Mouse (Mus musculus) left cerebral cortex, postnatal 25 days (tissue): Measurements from ENCODE around the gene Notch1. TPM values are rescaled to one million over a fixed set of nuclear protein-coding genes. Genes with fewer than 3 reads are reported as not detected.

Experiments used
- DNase-seq, 2 experiments: peaks; one replicate each; pipeline ENCODE4 v3.0.0; 2022; ENCODE audit warnings: low spot score in 2 of 2, mixed read lengths in 1 of 2
- intact Hi-C: fragments of 180-260 bp; cut with DNase I; formaldehyde crosslinking; loops from one replicate; pipeline ENCODE4 v1.15.1; 2025
- total RNA-seq, 2 experiments: library from RNA; stranded (reverse); gene quantifications; 2 replicates each; pipeline ENCODE4 v1.2.3; 2021

Gene Notch1
- total RNA-seq = 10 to 100 TPM; 17.4 to 28.9 TPM

GRCm38 (mm10) chr2:26516275-26516674, at the start of gene Notch1:
Notch1 (minus strand) TSS chr2:26516663.
- intact Hi-C loops = no loop called here
- no peak for DNase-seq

- no peak for DNase-seq
- intact Hi-C loops = loop anchor here (1.0 to 10.0 kb wide), 4 partner anchors 117 to 411 kb away; no protein-coding TSS in a partner anchor
These were observed 49.8 kb upstream of the Notch1 start for GRCm38 (mm10) chr2:26566221-26566620.

GRCm38 (mm10) chr2:26561351-26562016, 45.0 kb upstream of the Notch1 start:
- intact Hi-C loops = loop anchor here (1.0 to 10.0 kb wide), 3 partner anchors 112 to 407 kb away; no protein-coding TSS in a partner anchor
- peak; percentile 41 to 57 for DNase-seq

- intact Hi-C loops = loop anchor here (10.0 kb wide), 2 partner anchors 236 to 406 kb away; no protein-coding TSS in a partner anchor
- no peak for DNase-seq
These were observed 44.0 kb upstream of the Notch1 start for GRCm38 (mm10) chr2:26560506-26560905.

GRCm38 (mm10) chr2:26556535-26556993, 40.1 kb upstream of the Notch1 start:
- DNase-seq = no peak
- intact Hi-C loops = no loop called here

- DNase-seq = peak; percentile 46 to 65
- intact Hi-C loops = no loop called here
These were observed 38.6 kb upstream of the Notch1 start for GRCm38 (mm10) chr2:26555076-26555475.

- no peak for DNase-seq
- intact Hi-C loops = no loop called here
These were observed 37.4 kb upstream of the Notch1 start for GRCm38 (mm10) chr2:26553904-26554303.

GRCm38 (mm10) chr2:26552066-26552465, 35.6 kb upstream of the Notch1 start:
- DNase-seq = no peak
- intact Hi-C loops = no loop called here

- intact Hi-C loops = no loop called here
- no peak for DNase-seq
These were observed 35.0 kb upstream of the Notch1 start for GRCm38 (mm10) chr2:26551446-26551845.

- DNase-seq = no peak
- intact Hi-C loops = no loop called here
These were observed 34.3 kb upstream of the Notch1 start for GRCm38 (mm10) chr2:26550777-26551176.

GRCm38 (mm10) chr2:26550205-26550604, 33.7 kb upstream of the Notch1 start:
- intact Hi-C loops = no loop called here
- DNase-seq = no peak

- intact Hi-C loops = no loop called here
- no peak for DNase-seq
These were observed 33.3 kb upstream of the Notch1 start for GRCm38 (mm10) chr2:26549801-26550200.

GRCm38 (mm10) chr2:26547481-26547880, 31.0 kb upstream of the Notch1 start:
- peak in 1 of 2 experiments; percentile 43 for DNase-seq
- intact Hi-C loops = no loop called here

GRCm38 (mm10) chr2:26544265-26544664, 27.8 kb upstream of the Notch1 start:
- intact Hi-C loops = no loop called here

GRCm38 (mm10) chr2:26543768-26544167, 27.3 kb upstream of the Notch1 start:
- intact Hi-C loops = no loop called here
- no peak for DNase-seq

More at GRCm38 (mm10) chr2:26544265-26544664, 27.8 kb upstream of the Notch1 start:
- no peak for DNase-seq

- intact Hi-C loops = no loop called here
- DNase-seq = no peak
These were observed 26.7 kb upstream of the Notch1 start for GRCm38 (mm10) chr2:26543155-26543554.

- intact Hi-C loops = no loop called here
- no peak for DNase-seq
These were observed 24.9 kb upstream of the Notch1 start for GRCm38 (mm10) chr2:26541258-26541910.

- no peak for DNase-seq
- intact Hi-C loops = no loop called here
These were observed 24.3 kb upstream of the Notch1 start for GRCm38 (mm10) chr2:26540721-26541120.

GRCm38 (mm10) chr2:26539516-26539915, 23.1 kb upstream of the Notch1 start:
- DNase-seq = no peak
- intact Hi-C loops = no loop called here

GRCm38 (mm10) chr2:26535517-26536045, 19.1 kb upstream of the Notch1 start:
- intact Hi-C loops = no loop called here
- DNase-seq = peak; percentile 16 to 43

GRCm38 (mm10) chr2:26534616-26535015, 18.2 kb upstream of the Notch1 start:
- DNase-seq = peak; percentile 24 to 26
- intact Hi-C loops = no loop called here
